In genomic region chr4:140052575-140052974, GRCm38 (mm10) we compare ENCODE assay signal across 10 mouse cellular contexts.
A peak's percentile ranks its signal among the peaks of the same experiment; 100 is the strongest.
DNase-seq lines count a peak whose midpoint lies in the region; ATAC-seq and TF ChIP-seq lines count a peak whose summit lies in the region.
"Had no signal": no experiment of that assay in that cellular context is flagged by ENCODE, and none has a peak within 500 bp of the region (broad histone marks: within the 10 kb centered on the region; RNA-seq: fewer than 3 reads in every experiment).

No protein-coding gene starts in this region.

- no peak overlapping the region for H3K4me2 ChIP-seq in kidney, embryonic 16.5 days (replicated peaks; ENCODE audit: low read depth, low read length)
- H3K4me2 ChIP-seq in midbrain, postnatal 0 days (ENCODE audit: low read depth, low read length, poor library complexity, severe bottlenecking): no peak overlapping the region
- H3K4me2 ChIP-seq: liver, embryonic 15.5 days had no signal

- H3K9me3 ChIP-seq in kidney, embryonic 16.5 days (ENCODE audit: low read length): peaks cover 8% of the 10 kb centered on the region; the same call in 1 of the 2 replicates
- H3K9me3 ChIP-seq in midbrain, postnatal 0 days (ENCODE audit: low read length): no peaks in the 10 kb centered on the region
- no peaks in the 10 kb centered on the region; the same call in 1 of the 2 replicates for H3K9me3 ChIP-seq in midbrain, embryonic 10.5 days (replicated peaks)
- H3K9me3 ChIP-seq: liver, embryonic 15.5 days had no signal

- no peak overlapping the region for H3K9ac ChIP-seq in kidney, embryonic 16.5 days (replicated peaks; ENCODE audit: low read length)
- H3K9ac ChIP-seq in midbrain, postnatal 0 days (replicated peaks; ENCODE audit: low read length, poor library complexity, severe bottlenecking): no peak overlapping the region
- H3K9ac ChIP-seq: liver, embryonic 15.5 days had no signal

- H3K27me3 ChIP-seq in cerebellum, adult 2 months (ENCODE audit: control insufficient read depth, insufficient read depth, low read length): no peaks in the 10 kb centered on the region
- peaks cover 21% of the 10 kb centered on the region for H3K27me3 ChIP-seq in kidney, embryonic 16.5 days (ENCODE audit: insufficient read depth, low read length)
- no peaks in the 10 kb centered on the region for H3K27me3 ChIP-seq in midbrain, postnatal 0 days (ENCODE audit: insufficient read depth, low read length)
- H3K27me3 ChIP-seq in midbrain, embryonic 10.5 days (ENCODE audit: low read depth, poor library complexity, severe bottlenecking): no peaks in the 10 kb centered on the region
- H3K27me3 ChIP-seq in thymus, adult 2 months (ENCODE audit: control insufficient read depth, insufficient read depth, low read length): no peaks in the 10 kb centered on the region
- H3K27me3 ChIP-seq: liver, embryonic 15.5 days had no signal

- no peak for TF ChIP-seq POLR2A in cerebellum, adult 2 months (IDR thresholded peaks at IDR 0.05; ENCODE audit: borderline replicate concordance, insufficient read depth, low read length)
- TF ChIP-seq POLR2A in thymus, adult 2 months (IDR thresholded peaks at IDR 0.05; ENCODE audit: control insufficient read depth, extremely low read depth, insufficient read depth, low read length, poor library complexity): no peak

- DNase-seq in cerebellum, adult 2 months: no peak
- DNase-seq in cerebellum, adult 8-10 months: no peak
- peak; percentile 21 for DNase-seq in kidney, adult 18-20 months
- DNase-seq in midbrain, postnatal 0 days (ENCODE audit: low spot score): no peak
- DNase-seq in midbrain, embryonic 10.5 days (ENCODE audit: low spot score): no peak
- peak; percentile 76 for DNase-seq in retina, embryonic 14.5 days (ENCODE audit: low spot score)
- no peak for DNase-seq in thymus, adult 2 months
- DNase-seq: heart, postnatal 14 days had no signal

- peaks cover 30% of the 10 kb centered on the region for H3K4me1 ChIP-seq in cerebellum, adult 2 months (ENCODE audit: control insufficient read depth, insufficient read depth, low read length)
- no peaks in the 10 kb centered on the region for H3K4me1 ChIP-seq in kidney, embryonic 16.5 days (ENCODE audit: insufficient read depth, low read length)
- no peaks in the 10 kb centered on the region for H3K4me1 ChIP-seq in midbrain, postnatal 0 days (ENCODE audit: insufficient read depth, low read length)
- peaks cover 20% of the 10 kb centered on the region for H3K4me1 ChIP-seq in midbrain, embryonic 10.5 days
- H3K4me1 ChIP-seq in thymus, adult 2 months (replicated peaks; ENCODE audit: control insufficient read depth, insufficient read depth, low read length): no peaks in the 10 kb centered on the region

- no peak for ATAC-seq in kidney, embryonic 16.5 days (ENCODE audit: low FRiP score, low TSS enrichment)
- ATAC-seq in midbrain, postnatal 0 days (ENCODE audit: low FRiP score): no peak

- H3K36me3 ChIP-seq in kidney, embryonic 16.5 days (ENCODE audit: insufficient read depth, low read length): no peaks in the 10 kb centered on the region
- no peaks in the 10 kb centered on the region for H3K36me3 ChIP-seq in midbrain, postnatal 0 days (ENCODE audit: insufficient read depth, low read length)
- no peaks in the 10 kb centered on the region for H3K36me3 ChIP-seq in midbrain, embryonic 10.5 days
- H3K36me3 ChIP-seq in thymus, adult 2 months (ENCODE audit: control insufficient read depth, insufficient read depth, low read length): no peaks in the 10 kb centered on the region
- H3K36me3 ChIP-seq: liver, embryonic 15.5 days had no signal

- WGBS in cerebellum, adult 2 months: 65% methylated on average over 11 of the region's 11 CpGs
- 57% methylated on average over 11 of the region's 11 CpGs for WGBS in kidney, embryonic 16.5 days
- 54% methylated on average over 11 of the region's 11 CpGs for WGBS in midbrain, postnatal 0 days
- 57% methylated on average over 11 of the region's 11 CpGs for WGBS in midbrain, embryonic 10.5 days
- 66% methylated on average over 11 of the region's 11 CpGs for WGBS in thymus, adult 2 months

- H3K27ac ChIP-seq in cerebellum, adult 2 months (ENCODE audit: insufficient read depth, low read length): no peak overlapping the region
- H3K27ac ChIP-seq in kidney, embryonic 16.5 days (ENCODE audit: low read length): no peak overlapping the region
- H3K27ac ChIP-seq in midbrain, postnatal 0 days (ENCODE audit: low read depth, low read length): no peak overlapping the region
- no peak overlapping the region for H3K27ac ChIP-seq in midbrain, embryonic 10.5 days (replicated peaks)
- H3K27ac ChIP-seq in thymus, adult 2 months (ENCODE audit: control insufficient read depth, insufficient read depth, low read length): no peak overlapping the region
- H3K27ac ChIP-seq: liver, embryonic 15.5 days had no signal

- no peak overlapping the region for H3K4me3 ChIP-seq in cerebellum, adult 2 months (replicated peaks; ENCODE audit: insufficient read depth, low read depth, low read length)
- H3K4me3 ChIP-seq in kidney, embryonic 16.5 days (ENCODE audit: low read length): no peak overlapping the region
- H3K4me3 ChIP-seq in midbrain, postnatal 0 days (ENCODE audit: low read depth, low read length): no peak overlapping the region
- H3K4me3 ChIP-seq in midbrain, embryonic 10.5 days: no peak overlapping the region
- H3K4me3 ChIP-seq in thymus, adult 2 months (ENCODE audit: control insufficient read depth, insufficient read depth, low read length): no peak overlapping the region
- H3K4me3 ChIP-seq: liver, embryonic 15.5 days had no signal

- TF ChIP-seq CTCF in cerebellum, adult 2 months (IDR thresholded peaks at IDR 0.05; ENCODE audit: borderline replicate concordance, insufficient read depth, low read depth, low read length): peak; percentile 55; the same call in 1 of the 2 replicates
- TF ChIP-seq CTCF in midbrain, postnatal 0 days (IDR thresholded peaks at IDR 0.05): peak; percentile 62
- TF ChIP-seq CTCF in thymus, adult 2 months (IDR thresholded peaks at IDR 0.05; ENCODE audit: borderline replicate concordance, control insufficient read depth, extremely low read depth, insufficient read depth, low read length, poor library complexity): no peak

Comparison
In these comparisons a context has a peak if more than half of its experiments do, and no peak if none do; other contexts are left out.
1. DNase-seq: peak in kidney, adult 18-20 months (single experiment) and retina, embryonic 14.5 days (single experiment); none in cerebellum, adult 2 months (0 of 2), cerebellum, adult 8-10 months (single experiment), midbrain, postnatal 0 days (single experiment), midbrain, embryonic 10.5 days (single experiment) and thymus, adult 2 months (single experiment).